In genomic region chr11:113667122-113667521, GRCm38 (mm10) we compare ENCODE assay signal across 13 mouse cellular contexts. TPM values are rescaled to one million over a fixed set of nuclear protein-coding genes. Genes with fewer than 3 reads are reported as not detected.
DNase-seq lines count a peak whose midpoint lies in the region; ATAC-seq lines count a peak whose summit lies in the region.
"Had no signal": no experiment of that assay in that cellular context is flagged by ENCODE, and none has a peak within 500 bp of the region (broad histone marks: within the 10 kb centered on the region; RNA-seq: fewer than 3 reads in every experiment).

No protein-coding gene starts in this region.

- no peaks in the 10 kb centered on the region for H3K9me3 ChIP-seq in embryonic facial prominence, embryonic 14.5 days (ENCODE audit: control insufficient read depth, low read length)
- no peaks in the 10 kb centered on the region for H3K9me3 ChIP-seq in embryonic facial prominence, embryonic 10.5 days
- no peaks in the 10 kb centered on the region for H3K9me3 ChIP-seq in lung, embryonic 15.5 days
- H3K9me3 ChIP-seq in kidney, embryonic 15.5 days (replicated peaks) = no peaks in the 10 kb centered on the region
- H3K9me3 ChIP-seq in neural tube, embryonic 15.5 days (replicated peaks) = no peaks in the 10 kb centered on the region

- WGBS in embryonic facial prominence, embryonic 14.5 days = 72% methylated on average over 2 of the region's 2 CpGs
- 82% methylated on average over 2 of the region's 2 CpGs for WGBS in embryonic facial prominence, embryonic 10.5 days
- 52% methylated on average over 2 of the region's 2 CpGs for WGBS in lung, embryonic 15.5 days
- 50% methylated on average over 2 of the region's 2 CpGs for WGBS in kidney, embryonic 15.5 days
- 47% methylated on average over 2 of the region's 2 CpGs for WGBS in neural tube, embryonic 15.5 days

- H3K4me3 ChIP-seq in embryonic facial prominence, embryonic 14.5 days (ENCODE audit: low read depth, low read length) = no peak overlapping the region
- H3K4me3 ChIP-seq in embryonic facial prominence, embryonic 10.5 days = no peak overlapping the region
- H3K4me3 ChIP-seq in lung, embryonic 15.5 days = no peak overlapping the region
- no peak overlapping the region for H3K4me3 ChIP-seq in kidney, embryonic 15.5 days (replicated peaks)
- H3K4me3 ChIP-seq in neural tube, embryonic 15.5 days (replicated peaks) = no peak overlapping the region
- H3K4me3 ChIP-seq: left cerebral cortex, adult 2 months had no signal

- ATAC-seq in embryonic facial prominence, embryonic 14.5 days (ENCODE audit: low read depth) = no peak
- ATAC-seq in lung, embryonic 15.5 days (ENCODE audit: borderline replicate concordance, extremely low read depth, low FRiP score, low TSS enrichment) = no peak; the same call in 1 of the 2 replicates
- ATAC-seq in kidney, embryonic 15.5 days (replicated peaks; ENCODE audit: low FRiP score) = peak; percentile 82
- ATAC-seq in neural tube, embryonic 15.5 days (ENCODE audit: low FRiP score) = no peak

- no peak overlapping the region for H3K4me2 ChIP-seq in embryonic facial prominence, embryonic 14.5 days (ENCODE audit: low read depth, low read length)
- no peak overlapping the region for H3K4me2 ChIP-seq in lung, embryonic 15.5 days
- H3K4me2 ChIP-seq in kidney, embryonic 15.5 days = peak overlapping the region; percentile 25
- no peak overlapping the region for H3K4me2 ChIP-seq in neural tube, embryonic 15.5 days
- H3K4me2 ChIP-seq: midbrain, embryonic 11.5 days had no signal

- intact Hi-C loops in left cerebral cortex, postnatal 10 days (cut with DNase I) = no loop called here

- H3K36me3 ChIP-seq in embryonic facial prominence, embryonic 14.5 days (ENCODE audit: control insufficient read depth, insufficient read depth, low read length) = peaks cover 43% of the 10 kb centered on the region
- H3K36me3 ChIP-seq in embryonic facial prominence, embryonic 10.5 days (replicated peaks) = peaks cover 88% of the 10 kb centered on the region
- peaks cover 41% of the 10 kb centered on the region for H3K36me3 ChIP-seq in lung, embryonic 15.5 days
- peaks cover 70% of the 10 kb centered on the region for H3K36me3 ChIP-seq in kidney, embryonic 15.5 days
- peaks cover 43% of the 10 kb centered on the region for H3K36me3 ChIP-seq in neural tube, embryonic 15.5 days

- no peak overlapping the region for H3K9ac ChIP-seq in embryonic facial prominence, embryonic 14.5 days (ENCODE audit: low read depth, low read length)
- no peak overlapping the region for H3K9ac ChIP-seq in lung, embryonic 15.5 days
- H3K9ac ChIP-seq in kidney, embryonic 15.5 days = no peak overlapping the region
- no peak overlapping the region for H3K9ac ChIP-seq in neural tube, embryonic 15.5 days (replicated peaks)

- no peaks in the 10 kb centered on the region for H3K27me3 ChIP-seq in embryonic facial prominence, embryonic 14.5 days (replicated peaks; ENCODE audit: control insufficient read depth, insufficient read depth, low read length)
- no peaks in the 10 kb centered on the region for H3K27me3 ChIP-seq in embryonic facial prominence, embryonic 10.5 days (replicated peaks; ENCODE audit: low read depth, poor library complexity, severe bottlenecking)
- no peaks in the 10 kb centered on the region for H3K27me3 ChIP-seq in lung, embryonic 15.5 days
- H3K27me3 ChIP-seq in kidney, embryonic 15.5 days = no peaks in the 10 kb centered on the region
- H3K27me3 ChIP-seq in neural tube, embryonic 15.5 days (replicated peaks) = no peaks in the 10 kb centered on the region

- no peaks in the 10 kb centered on the region for H3K4me1 ChIP-seq in embryonic facial prominence, embryonic 14.5 days (ENCODE audit: control insufficient read depth, insufficient read depth, low read length)
- H3K4me1 ChIP-seq in embryonic facial prominence, embryonic 10.5 days = peaks cover 3% of the 10 kb centered on the region; the same call in 1 of the 2 replicates
- peaks cover 22% of the 10 kb centered on the region for H3K4me1 ChIP-seq in lung, embryonic 15.5 days
- H3K4me1 ChIP-seq in kidney, embryonic 15.5 days = peaks cover 28% of the 10 kb centered on the region
- H3K4me1 ChIP-seq in neural tube, embryonic 15.5 days = peaks cover 19% of the 10 kb centered on the region

- DNase-seq in embryonic facial prominence, embryonic 14.5 days (ENCODE audit: low spot score) = no peak
- DNase-seq in embryonic facial prominence, embryonic 10.5 days (ENCODE audit: low spot score) = no peak
- DNase-seq in lung, postnatal 14 days = no peak
- no peak for DNase-seq in left cerebral cortex, postnatal 10 days (ENCODE audit: extremely low spot score in 1 of 2, low spot score in 2 of 2)
- no peak for DNase-seq in gastrocnemius, postnatal 25 days
- DNase-seq: heart, postnatal 4 days had no signal

- 0 out of 2 replicates have a peak overlapping the region, but pooled peaks have one; percentile 15 for H3K27ac ChIP-seq in embryonic facial prominence, embryonic 14.5 days (replicated peaks; ENCODE audit: low read depth, low read length)
- H3K27ac ChIP-seq in embryonic facial prominence, embryonic 10.5 days (replicated peaks) = no peak overlapping the region
- H3K27ac ChIP-seq in lung, embryonic 15.5 days = peak overlapping the region; percentile 35
- H3K27ac ChIP-seq in kidney, embryonic 15.5 days = peak overlapping the region; percentile 88
- 0 out of 2 replicates have a peak overlapping the region, but pooled peaks have one; percentile 20 for H3K27ac ChIP-seq in neural tube, embryonic 15.5 days (replicated peaks)
- H3K27ac ChIP-seq: left cerebral cortex, adult 2 months had no signal

RNA-seq across cellular contexts. Expression of gene Fam104a, which starts 16.8 kb away (rescaled TPM):
- polyA plus RNA-seq in embryonic facial prominence, embryonic 14.5 days (2014; fragmentation: Nextera tagmentation; extraction: Ambion mirVana) = 48.3 and 48.6 TPM in 2 replicates
- 53.4 and 57.6 TPM in 2 replicates for polyA plus RNA-seq in embryonic facial prominence, embryonic 10.5 days (2016; fragmentation: Nextera tagmentation; extraction: Ambion mirVana)
- 43.7 and 44.6 TPM in 2 replicates for polyA plus RNA-seq in lung, embryonic 15.5 days (2015; fragmentation: Nextera tagmentation; extraction: Ambion mirVana)
- 44.4 and 45.3 TPM in 2 replicates for polyA plus RNA-seq in kidney, embryonic 15.5 days (2015; fragmentation: Nextera tagmentation; extraction: Ambion mirVana)
- 37.8 and 40.1 TPM in 2 replicates for polyA plus RNA-seq in neural tube, embryonic 15.5 days (2015; fragmentation: Nextera tagmentation; extraction: Ambion mirVana)
- total RNA-seq in left cerebral cortex, postnatal 10 days (2021) = 10 to 100 TPM; 24.2 to 25.0 TPM
- total RNA-seq in gastrocnemius, postnatal 25 days (2021) = 10 to 100 TPM; 24.7 to 25.4 TPM

RNA-seq across cellular contexts. Expression of gene D11Wsu47e, which starts 17.1 kb away (rescaled TPM):
- polyA plus RNA-seq in embryonic facial prominence, embryonic 14.5 days (2014; fragmentation: Nextera tagmentation; extraction: Ambion mirVana) = 18.8 and 20.9 TPM in 2 replicates
- 26.4 and 28.0 TPM in 2 replicates for polyA plus RNA-seq in embryonic facial prominence, embryonic 10.5 days (2016; fragmentation: Nextera tagmentation; extraction: Ambion mirVana)
- 19.7 and 20.6 TPM in 2 replicates for polyA plus RNA-seq in lung, embryonic 15.5 days (2015; fragmentation: Nextera tagmentation; extraction: Ambion mirVana)
- polyA plus RNA-seq in kidney, embryonic 15.5 days (2015; fragmentation: Nextera tagmentation; extraction: Ambion mirVana) = 21.3 and 22.0 TPM in 2 replicates
- 21.6 and 21.8 TPM in 2 replicates for polyA plus RNA-seq in neural tube, embryonic 15.5 days (2015; fragmentation: Nextera tagmentation; extraction: Ambion mirVana)
- 10 to 100 TPM; 11.8 to 12.1 TPM for total RNA-seq in left cerebral cortex, postnatal 10 days (2021)
- 1 to 10 TPM; 4.6 TPM for total RNA-seq in gastrocnemius, postnatal 25 days (2021)

RNA-seq across cellular contexts. Expression of gene Slc39a11, which starts 17.2 kb away (rescaled TPM):
- polyA plus RNA-seq in embryonic facial prominence, embryonic 14.5 days (2014; fragmentation: Nextera tagmentation; extraction: Ambion mirVana) = 23.6 and 25.6 TPM in 2 replicates
- 17.0 and 17.2 TPM in 2 replicates for polyA plus RNA-seq in embryonic facial prominence, embryonic 10.5 days (2016; fragmentation: Nextera tagmentation; extraction: Ambion mirVana)
- polyA plus RNA-seq in lung, embryonic 15.5 days (2015; fragmentation: Nextera tagmentation; extraction: Ambion mirVana) = 23.7 and 24.5 TPM in 2 replicates
- polyA plus RNA-seq in kidney, embryonic 15.5 days (2015; fragmentation: Nextera tagmentation; extraction: Ambion mirVana) = 22.0 and 22.2 TPM in 2 replicates
- polyA plus RNA-seq in neural tube, embryonic 15.5 days (2015; fragmentation: Nextera tagmentation; extraction: Ambion mirVana) = 27.7 and 30.4 TPM in 2 replicates
- total RNA-seq in left cerebral cortex, postnatal 10 days (2021) = 10 to 100 TPM; 19.9 to 21.8 TPM
- total RNA-seq in gastrocnemius, postnatal 25 days (2021) = 1 to 10 TPM; 1.8 to 3.1 TPM

RNA-seq across cellular contexts. Expression of gene Cog1, which starts 18.2 kb away (rescaled TPM):
- polyA plus RNA-seq in embryonic facial prominence, embryonic 14.5 days (2014; fragmentation: Nextera tagmentation; extraction: Ambion mirVana) = 23.4 and 27.7 TPM in 2 replicates
- 27.4 and 28.1 TPM in 2 replicates for polyA plus RNA-seq in embryonic facial prominence, embryonic 10.5 days (2016; fragmentation: Nextera tagmentation; extraction: Ambion mirVana)
- 26.5 and 27.7 TPM in 2 replicates for polyA plus RNA-seq in lung, embryonic 15.5 days (2015; fragmentation: Nextera tagmentation; extraction: Ambion mirVana)
- 23.6 and 25.6 TPM in 2 replicates for polyA plus RNA-seq in kidney, embryonic 15.5 days (2015; fragmentation: Nextera tagmentation; extraction: Ambion mirVana)
- 31.1 and 35.1 TPM in 2 replicates for polyA plus RNA-seq in neural tube, embryonic 15.5 days (2015; fragmentation: Nextera tagmentation; extraction: Ambion mirVana)
- total RNA-seq in left cerebral cortex, postnatal 10 days (2021) = 10 to 100 TPM; 38.0 to 38.2 TPM
- 10 to 100 TPM; 18.6 to 20.2 TPM for total RNA-seq in gastrocnemius, postnatal 25 days (2021)

RNA-seq across cellular contexts. Expression of gene Cpsf4l, which starts 42.7 kb away (rescaled TPM):
- polyA plus RNA-seq in embryonic facial prominence, embryonic 14.5 days (2014; fragmentation: Nextera tagmentation; extraction: Ambion mirVana) = 1.2 and 2.1 TPM in 2 replicates
- polyA plus RNA-seq in embryonic facial prominence, embryonic 10.5 days (2016; fragmentation: Nextera tagmentation; extraction: Ambion mirVana) = 0.34 and 0.69 TPM in 2 replicates
- polyA plus RNA-seq in lung, embryonic 15.5 days (2015; fragmentation: Nextera tagmentation; extraction: Ambion mirVana) = 0.57 and 2.7 TPM in 2 replicates
- polyA plus RNA-seq in kidney, embryonic 15.5 days (2015; fragmentation: Nextera tagmentation; extraction: Ambion mirVana) = 0.74 and 1.2 TPM in 2 replicates
- polyA plus RNA-seq in neural tube, embryonic 15.5 days (2015; fragmentation: Nextera tagmentation; extraction: Ambion mirVana) = 0.27 and 10.0 TPM in 2 replicates
- not detected for total RNA-seq in left cerebral cortex, postnatal 10 days (2021)
- not detected for total RNA-seq in gastrocnemius, postnatal 25 days (2021)
- total RNA-seq: common myeloid progenitor, adult 5-6 weeks; gastrocnemius, adult 18-20 months; heart, postnatal 4 days; left cerebral cortex, adult 2 months had no signal
